In genomic region chr14:78559042-78559441, GRCm38 (mm10) we compare ENCODE assay signal across 19 mouse cellular contexts. TPM values are rescaled to one million over a fixed set of nuclear protein-coding genes. Genes with fewer than 3 reads are reported as not detected.
A peak's percentile ranks its signal among the peaks of the same experiment; 100 is the strongest.
DNase-seq lines count a peak whose midpoint lies in the region; ATAC-seq lines count a peak whose summit lies in the region.
"Had no signal": no experiment of that assay in that cellular context is flagged by ENCODE, and none has a peak within 500 bp of the region (broad histone marks: within the 10 kb centered on the region; RNA-seq: fewer than 3 reads in every experiment).

No protein-coding gene starts in this region.

- no peak overlapping the region for H3K4me3 ChIP-seq in liver, embryonic 11.5 days (ENCODE audit: low read depth, low read length)
- H3K4me3 ChIP-seq: forebrain, embryonic 15.5 days; heart, embryonic 13.5 days; hindbrain, embryonic 12.5 days had no signal

- no peaks in the 10 kb centered on the region for H3K27me3 ChIP-seq in liver, embryonic 11.5 days (replicated peaks; ENCODE audit: control insufficient read depth, insufficient read depth, low read length)
- H3K27me3 ChIP-seq: forebrain, embryonic 15.5 days; heart, embryonic 13.5 days; hindbrain, embryonic 12.5 days had no signal

- WGBS in liver, embryonic 11.5 days: 80% methylated on average over 8 of the region's 8 CpGs

- no peak overlapping the region for H3K4me2 ChIP-seq in liver, embryonic 11.5 days
- H3K4me2 ChIP-seq: forebrain, embryonic 15.5 days; heart, embryonic 13.5 days; hindbrain, embryonic 12.5 days had no signal

- no peak for ATAC-seq in liver, embryonic 11.5 days (replicated peaks; ENCODE audit: low FRiP score)
- ATAC-seq in CD4-positive, CD25-positive, alpha-beta regulatory T cell, adult 4 months: peak; percentile 98
- ATAC-seq in inflammation-experienced regulatory T-cells, adult 6 months: peak; percentile 96
- ATAC-seq: forebrain, embryonic 15.5 days; hindbrain, embryonic 16.5 days had no signal

- no peak overlapping the region for H3K9ac ChIP-seq in liver, embryonic 11.5 days (ENCODE audit: low read depth, low read length)
- H3K9ac ChIP-seq: forebrain, embryonic 15.5 days; heart, embryonic 13.5 days; hindbrain, embryonic 12.5 days had no signal

- DNase-seq in liver, embryonic 11.5 days (ENCODE audit: low spot score): peak; percentile 23
- DNase-seq in liver: no peak
- peak; percentile 28 for DNase-seq in thymus, postnatal 4 days
- DNase-seq in spleen, postnatal 14 days (ENCODE audit: low spot score in 2 of 2): no peak
- no peak for DNase-seq in urinary bladder, postnatal 4 days (ENCODE audit: low spot score in 2 of 2)
- DNase-seq: adrenal gland, postnatal 25 days; B cell, adult 2 months; cerebellum, adult 18-20 months; cerebellum, adult 9-11 months; cerebellum, postnatal 36 days; gastrocnemius, postnatal 36 days; heart, adult 11 months; heart, postnatal 36 days had no signal

- H3K9me3 ChIP-seq in liver, embryonic 11.5 days (ENCODE audit: control insufficient read depth, low read length): no peaks in the 10 kb centered on the region
- H3K9me3 ChIP-seq: forebrain, embryonic 15.5 days; heart, embryonic 13.5 days; hindbrain, embryonic 12.5 days had no signal

- H3K27ac ChIP-seq in liver, embryonic 11.5 days (ENCODE audit: low read depth, low read length): no peak overlapping the region
- H3K27ac ChIP-seq: forebrain, embryonic 15.5 days; heart, embryonic 13.5 days; hindbrain, embryonic 12.5 days had no signal

- H3K4me1 ChIP-seq in liver, embryonic 11.5 days (replicated peaks; ENCODE audit: control insufficient read depth, insufficient read depth, low read length): no peaks in the 10 kb centered on the region
- H3K4me1 ChIP-seq: forebrain, embryonic 15.5 days; heart, embryonic 13.5 days; hindbrain, embryonic 12.5 days had no signal

- H3K36me3 ChIP-seq in liver, embryonic 11.5 days (ENCODE audit: control insufficient read depth, insufficient read depth, low read length): peaks cover 3% of the 10 kb centered on the region; the same call in 1 of the 2 replicates
- H3K36me3 ChIP-seq: forebrain, embryonic 15.5 days; hindbrain, embryonic 12.5 days had no signal

RNA-seq across cellular contexts. Expression of gene Akap11, which starts 22.4 kb away (rescaled TPM):
- 10.0 and 10.1 TPM in 2 replicates for polyA plus RNA-seq in liver, embryonic 11.5 days (2014; fragmentation: Nextera tagmentation; extraction: Ambion mirVana)
- 10 to 100 TPM in 1 of 2 experiments, 1 to 10 TPM in 1; 9.8 to 14.7 TPM for polyA plus RNA-seq in CD4-positive, CD25-positive, alpha-beta regulatory T cell, adult 4 months (2017; shearing (Covaris generic))
- 10 to 100 TPM in 2 of 3 experiments, 1 to 10 TPM in 1; 7.0 to 12.2 (median 10.4) TPM for polyA plus RNA-seq in inflammation-experienced regulatory T-cells, adult 6 months (2017; shearing (Covaris generic))

Comparison
In these comparisons a context has a peak if more than half of its experiments do, and no peak if none do; other contexts are left out.
1. DNase-seq: peak in liver, embryonic 11.5 days (single experiment) and thymus, postnatal 4 days (single experiment); none in liver (single experiment), spleen, postnatal 14 days (0 of 2) and urinary bladder, postnatal 4 days (0 of 2).